Mouse (Mus musculus) ES-Bruce4 (cell line): ENCODE measurements around the gene Ctnna3. TPM values are rescaled to one million over a fixed set of nuclear protein-coding genes. Genes with fewer than 3 reads are reported as not detected.

ENCODE experiments used
- H3K27ac ChIP-seq: 2 replicates; pipeline ENCODE4 v1.5.1; 2012; ENCODE audit warnings: low read length, inconsistent platforms; ENCODE audit not compliant: insufficient read depth
- H3K27me3 ChIP-seq: 2 replicates; pipeline ENCODE4 v1.6.1; 2012; ENCODE audit warnings: mild to moderate bottlenecking, low read length, inconsistent platforms; ENCODE audit not compliant: control insufficient read depth, poor library complexity, insufficient read depth, severe bottlenecking
- H3K36me3 ChIP-seq: 2 replicates; pipeline ENCODE4 v1.6.1; 2012; ENCODE audit warnings: inconsistent platforms, mild to moderate bottlenecking, low read length, moderate library complexity; ENCODE audit not compliant: control insufficient read depth, poor library complexity, insufficient read depth, severe bottlenecking
- H3K4me1 ChIP-seq: one replicate; pipeline ENCODE4 v1.8.1; 2011; ENCODE audit warnings: low read length; ENCODE audit not compliant: control insufficient read depth, insufficient read depth
- H3K4me3 ChIP-seq: 2 replicates; pipeline ENCODE4 v1.5.1; 2011; ENCODE audit warnings: low read depth, mild to moderate bottlenecking, low read length
- H3K9ac ChIP-seq: 2 replicates; pipeline ENCODE4 v1.6.1; 2012; ENCODE audit warnings: low read depth, mild to moderate bottlenecking, inconsistent platforms; ENCODE audit not compliant: poor library complexity, severe bottlenecking
- H3K9me3 ChIP-seq: replicated peaks from 2 replicates; pipeline ENCODE4 v1.6.1; 2012; ENCODE audit warnings: mild to moderate bottlenecking, low read length, inconsistent platforms; ENCODE audit not compliant: control insufficient read depth, poor library complexity, insufficient read depth, severe bottlenecking
- CTCF ChIP-seq: IDR thresholded peaks from one replicate; pipeline ENCODE4 v1.8.1; 2011; ENCODE audit warnings: low read depth, low read length
- EP300 ChIP-seq: IDR thresholded peaks from 2 replicates; pipeline ENCODE4 v1.6.1; 2011; ENCODE audit warnings: low read depth, low read length; ENCODE audit not compliant: insufficient read depth
- POLR2A ChIP-seq: IDR thresholded peaks from one replicate; pipeline ENCODE4 v1.8.1; 2011; ENCODE audit warnings: low read length; ENCODE audit not compliant: insufficient read depth
- polyA plus RNA-seq: library from polyadenylated mRNA; stranded (reverse); fragments of >200 nt; gene quantifications from 2 replicates; pipeline ENCODE4 v1.2.4, GENCODE M21; 2011; ENCODE audit warnings: low read depth; ENCODE audit not compliant: missing spikeins, insufficient read depth, insufficient read length

The Ctnna3 gene
- polyA plus RNA-seq, 1 experiment: not detected

DNA sequence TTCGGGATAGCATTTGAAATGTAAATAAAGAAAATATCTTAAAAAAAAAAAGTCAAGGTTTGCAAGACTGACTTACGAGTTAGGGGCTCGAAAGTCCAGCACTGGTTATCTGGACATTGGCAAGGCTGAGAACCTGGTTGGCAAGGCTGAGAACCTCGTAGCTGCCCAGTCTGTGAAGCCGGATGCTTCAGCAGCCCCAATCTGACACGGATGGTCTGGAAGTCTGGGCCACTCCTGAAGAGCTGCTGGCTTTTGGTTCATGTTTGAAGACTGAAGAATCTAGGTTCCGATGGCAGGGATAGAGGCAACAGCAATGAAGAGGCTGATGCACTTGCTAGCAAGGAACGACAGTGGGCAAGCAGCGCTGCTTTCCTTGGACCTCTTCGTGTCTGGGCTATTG, 339.0 kb downstream of the Ctnna3 start:
- no peaks in the 10 kb centered on the region for H3K4me1 ChIP-seq
- H3K9ac ChIP-seq: no peak overlapping the region
- no peaks in the 10 kb centered on the region for H3K9me3 ChIP-seq
- no peaks in the 10 kb centered on the region for H3K36me3 ChIP-seq
- no peak overlapping the region for H3K27ac ChIP-seq
- no peak overlapping the region for H3K4me3 ChIP-seq
- H3K27me3 ChIP-seq: no peaks in the 10 kb centered on the region
- TF ChIP-seq CTCF (no peak), EP300 (no peak), POLR2A (no peak)

DNA sequence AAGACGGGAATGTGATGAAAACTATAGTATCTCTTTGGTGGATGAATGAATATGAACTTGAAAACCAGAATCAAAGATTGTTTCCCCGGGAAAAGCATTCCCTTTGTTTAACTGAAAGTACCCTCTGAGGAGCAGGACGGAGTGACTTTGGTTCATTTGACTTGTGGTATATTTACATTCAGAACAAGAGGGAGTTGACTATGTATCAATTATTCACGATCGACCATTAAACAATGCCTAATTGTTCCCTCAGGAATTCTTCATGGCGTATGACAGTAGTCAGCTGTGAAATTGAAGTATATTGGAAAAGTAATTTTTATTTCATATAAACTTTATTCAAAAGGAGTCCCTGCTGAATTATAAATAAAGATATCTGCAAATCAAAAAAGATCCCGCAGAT, 341.8 kb downstream of the Ctnna3 start:
- Histone ChIP-seq H3K36me3 (no peaks in the 10 kb centered on the region), H3K4me1 (no peaks in the 10 kb centered on the region), H3K27me3 (no peaks in the 10 kb centered on the region), H3K27ac (no peak overlapping the region), H3K9me3 (no peaks in the 10 kb centered on the region), H3K4me3 (no peak overlapping the region), H3K9ac (no peak overlapping the region)
- TF ChIP-seq POLR2A: no peak
- TF ChIP-seq CTCF: no peak
- no peak for TF ChIP-seq EP300

DNA sequence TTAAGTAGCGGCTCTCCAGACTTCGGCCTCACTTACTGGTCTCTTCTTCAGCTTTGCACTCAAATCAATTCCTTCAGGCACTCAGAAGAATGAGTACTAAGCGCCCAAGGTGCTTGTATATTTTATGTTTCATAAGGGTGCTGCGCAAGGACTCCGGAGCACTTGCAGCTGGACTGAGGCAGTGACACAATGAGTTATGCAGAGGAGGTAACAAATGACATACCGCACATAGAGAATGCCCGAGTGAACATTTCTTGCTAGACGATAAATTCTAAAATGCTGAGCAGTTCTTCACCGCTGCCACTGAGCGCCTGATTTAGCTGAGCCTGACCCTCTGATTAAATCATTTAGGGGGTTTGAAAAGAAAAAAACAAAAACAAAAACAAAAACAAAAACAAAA, 342.2 kb downstream of the Ctnna3 start:
- Histone ChIP-seq H3K4me1 (no peaks in the 10 kb centered on the region), H3K36me3 (no peaks in the 10 kb centered on the region), H3K27me3 (no peaks in the 10 kb centered on the region), H3K27ac (no peak overlapping the region), H3K9ac (no peak overlapping the region), H3K4me3 (no peak overlapping the region), H3K9me3 (no peaks in the 10 kb centered on the region)
- TF ChIP-seq EP300: no peak
- TF ChIP-seq CTCF: no peak
- TF ChIP-seq POLR2A: no peak

DNA sequence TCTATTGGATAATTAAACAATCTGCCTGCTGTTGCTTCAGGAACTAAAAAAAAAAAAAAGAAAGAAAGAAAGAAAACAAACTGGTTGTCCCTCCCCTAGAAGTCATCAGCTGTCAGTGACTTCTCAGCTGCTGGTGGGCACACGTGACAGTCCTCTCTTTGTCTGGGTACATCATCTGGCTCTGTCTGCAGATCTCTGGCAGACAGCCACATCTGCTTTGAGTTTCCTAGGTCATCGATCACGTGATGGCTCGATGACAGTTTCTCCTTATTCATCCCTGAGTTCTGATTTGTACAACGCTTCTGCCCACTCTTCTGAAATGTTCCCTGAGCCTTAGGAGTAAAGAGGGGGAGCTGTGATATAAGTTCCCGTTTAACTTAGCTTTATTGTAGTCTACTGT, 352.1 kb downstream of the Ctnna3 start:
- H3K4me3 ChIP-seq: no peak overlapping the region
- no peaks in the 10 kb centered on the region for H3K36me3 ChIP-seq
- no peaks in the 10 kb centered on the region for H3K9me3 ChIP-seq
- H3K9ac ChIP-seq: no peak overlapping the region
- no peaks in the 10 kb centered on the region for H3K4me1 ChIP-seq
- no peaks in the 10 kb centered on the region for H3K27me3 ChIP-seq
- no peak overlapping the region for H3K27ac ChIP-seq
- TF ChIP-seq CTCF: no peak
- no peak for TF ChIP-seq EP300

DNA sequence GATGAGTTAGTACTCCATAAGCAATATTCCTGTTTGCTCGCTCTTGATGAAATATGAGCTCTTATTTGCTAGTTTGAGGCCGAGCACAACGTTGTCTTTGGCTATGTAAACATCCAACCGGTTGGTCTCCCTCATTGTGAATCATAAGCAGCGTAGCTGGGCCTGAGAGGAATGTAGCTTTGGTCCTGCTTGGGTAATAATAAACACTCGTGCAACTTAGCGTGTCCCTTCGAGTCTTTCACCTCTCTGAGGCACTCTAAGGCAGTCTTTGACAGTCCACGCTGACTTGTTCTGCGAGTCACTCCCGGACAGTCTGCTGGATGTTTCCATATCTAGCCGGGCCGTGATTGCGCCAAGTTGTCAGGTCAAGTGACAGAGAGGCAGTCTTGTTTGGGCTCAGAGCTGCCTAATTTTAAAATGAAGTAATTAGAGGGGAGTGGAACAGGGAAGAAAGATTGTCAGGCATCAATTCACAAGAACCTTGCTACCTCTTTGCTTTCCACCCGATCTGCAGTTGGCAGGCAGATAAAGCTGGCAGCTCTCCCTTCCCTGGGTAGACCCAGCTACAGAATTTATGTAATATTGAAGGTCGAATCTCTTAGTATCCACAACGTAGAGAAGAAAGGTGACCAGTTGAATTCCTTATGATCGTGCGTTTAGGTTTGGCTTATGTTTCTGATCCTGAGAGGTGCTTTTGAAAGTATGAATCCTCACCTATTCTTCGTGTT, 355.1 kb downstream of the Ctnna3 start:
- Histone ChIP-seq H3K4me3 (no peak overlapping the region), H3K9ac (no peak overlapping the region), H3K27me3 (no peaks in the 10 kb centered on the region), H3K9me3 (no peaks in the 10 kb centered on the region), H3K36me3 (no peaks in the 10 kb centered on the region), H3K4me1 (no peaks in the 10 kb centered on the region), H3K27ac (no peak overlapping the region)
- TF ChIP-seq POLR2A (no peak), CTCF (no peak), EP300 (no peak)

DNA sequence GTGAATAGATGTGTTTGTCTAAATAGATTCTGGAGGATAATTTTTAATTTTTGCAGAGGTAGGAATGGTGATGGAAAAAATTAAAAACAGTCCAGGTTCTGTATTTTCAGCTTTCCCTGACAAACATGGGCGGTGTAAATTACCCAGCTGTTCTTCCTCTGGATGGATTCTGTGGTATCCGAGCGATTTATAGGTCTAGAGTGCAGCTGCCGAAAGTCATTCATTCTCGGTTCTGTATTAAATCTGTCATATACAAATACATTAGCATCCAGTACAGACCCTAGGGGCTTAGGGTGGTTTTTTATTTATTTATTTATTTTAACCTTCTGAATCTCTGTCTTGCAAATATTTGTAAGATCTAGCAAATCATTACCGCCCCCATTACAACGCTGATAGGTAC, 356.5 kb downstream of the Ctnna3 start:
- no peaks in the 10 kb centered on the region for H3K36me3 ChIP-seq

More for the DNA sequence above, 356.5 kb downstream of the Ctnna3 start:
- Histone ChIP-seq H3K4me1 (no peaks in the 10 kb centered on the region), H3K9ac (no peak overlapping the region), H3K27me3 (no peaks in the 10 kb centered on the region), H3K27ac (no peak overlapping the region), H3K4me3 (no peak overlapping the region), H3K9me3 (no peaks in the 10 kb centered on the region)
- TF ChIP-seq CTCF (no peak), POLR2A (no peak), EP300 (no peak)
